Mouse (Mus musculus) spleen, adult 2 months (tissue): ENCODE measurements at regions not wholly inside any gene's neighbourhood (a gene's known extent, or its start where the extent isn't known, plus 50 kb on each side); places are given as distances from the start of the nearest gene placed in this dataset.

Experiments
- CTCF ChIP-seq: fragments of 200-500 bp; IDR thresholded peaks from 2 replicates; pipeline ENCODE4 v1.5.1; 2011; ENCODE audit warnings: mild to moderate bottlenecking, inconsistent platforms; ENCODE audit not compliant: insufficient read depth, insufficient read length, insufficient replicate concordance; ENCODE audit errors: extremely low read depth
- POLR2A ChIP-seq: fragments of 200-500 bp; IDR thresholded peaks from 2 replicates; pipeline ENCODE4 v1.6.1; 2011; ENCODE audit warnings: low read depth, low read length, inconsistent platforms

- TF ChIP-seq CTCF (no peak), POLR2A (no peak)
These were observed 151.8 kb upstream of the Cdh4 start for GRCm38 (mm10) chr2:179290394-179290793.
